Mouse (Mus musculus): ENCODE measurements around the gene Taok1. TPM values are rescaled to one million over a fixed set of nuclear protein-coding genes. Genes with fewer than 3 reads are reported as not detected.

The Taok1 gene
- total RNA-seq, 1 experiment = 60.8 TPM

GRCm38 (mm10) chr11:77493512-77494343, 113.9 kb downstream of the Taok1 start, which contains the start of gene Git1:
TSS of gene Git1 (plus strand) at chr11:77493562.
- Histone ChIP-seq H3K9me3 (ENCODE audit: control insufficient read depth, insufficient read depth, low read depth, low read length) (no peaks in the 10 kb centered on the region), H3K27ac (ENCODE audit: insufficient read depth, low read depth, low read length, poor library complexity, severe bottlenecking) (peak within 1 kb of the TSS; percentile 57; the same call in 1 of the 2 replicates), H3K4me1 (ENCODE audit: control insufficient read depth in 2 of 2, insufficient read depth in 2 of 2, low read length in 2 of 2, poor library complexity in 1 of 2) (peaks cover 18 to 32% of the 10 kb centered on the region in 2 experiments), H3K36me3 (ENCODE audit: control insufficient read depth, insufficient read depth, low read length, poor library complexity, severe bottlenecking) (no peaks in the 10 kb centered on the region), H3K4me3 (ENCODE audit: insufficient read depth in 1 of 2, low read depth in 1 of 2, low read length in 2 of 2, poor library complexity in 1 of 2, severe bottlenecking in 1 of 2) (peak within 1 kb of the TSS; percentile 94 to 98), H3K9ac (ENCODE audit: insufficient read depth, low read depth, low read length, poor library complexity, severe bottlenecking) (peak within 1 kb of the TSS; percentile 86)
- DNase-seq (ENCODE audit: low read depth, low spot score) = no peak
- no peak for TF ChIP-seq ZC3H11A (IDR thresholded peaks at IDR 0.05; ENCODE audit: borderline replicate concordance, low read depth, low read length)
- no peak for TF ChIP-seq HCFC1 (IDR thresholded peaks at IDR 0.05; ENCODE audit: borderline replicate concordance, insufficient read depth, low read length)
- no peak for TF ChIP-seq CHD2 (IDR thresholded peaks at IDR 0.05; ENCODE audit: low read depth, low read length)
- TF ChIP-seq ZNF384 (IDR thresholded peaks at IDR 0.05; ENCODE audit: low read depth, low read length) = no peak
- no peak for TF ChIP-seq MAFK (IDR thresholded peaks at IDR 0.05; ENCODE audit: insufficient read depth, low read depth, low read length)
- in situ Hi-C loops (cut with MboI; ENCODE audit: low sequenced_read_pairs in 2 of 2, unreplicated experiment in 2 of 2) = no loop called here

DNA sequence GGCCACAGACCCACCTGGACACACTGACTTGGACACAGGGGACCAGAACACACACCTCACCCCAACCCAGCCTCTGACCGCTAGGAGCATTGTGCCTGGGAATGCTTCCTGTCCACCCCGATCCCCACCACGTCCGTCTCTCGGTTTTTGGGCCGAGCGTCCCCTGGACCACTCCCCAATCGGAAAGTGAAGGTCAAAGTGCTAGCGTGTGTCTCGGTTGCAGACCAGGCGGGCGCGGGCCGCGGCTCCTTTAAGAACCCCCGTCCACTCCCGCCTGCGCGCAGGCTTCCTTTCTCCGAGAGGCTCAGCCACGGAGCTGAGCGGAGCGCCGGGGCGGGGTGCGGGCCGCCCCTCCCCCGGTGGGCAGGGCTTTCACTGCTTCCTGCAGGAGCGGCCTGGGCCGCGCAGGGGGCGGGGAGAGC, 114.7 kb downstream of the Taok1 start:
- Histone ChIP-seq H3K36me3 (ENCODE audit: control insufficient read depth, insufficient read depth, low read length, poor library complexity, severe bottlenecking) (no peaks in the 10 kb centered on the region), H3K9me3 (ENCODE audit: control insufficient read depth, insufficient read depth, low read depth, low read length) (no peaks in the 10 kb centered on the region), H3K27ac (ENCODE audit: insufficient read depth, low read depth, low read length, poor library complexity, severe bottlenecking) (no peak overlapping the region; the same call in 1 of the 2 replicates), H3K4me3 (ENCODE audit: insufficient read depth in 1 of 2, low read depth in 1 of 2, low read length in 2 of 2, poor library complexity in 1 of 2, severe bottlenecking in 1 of 2) (peak overlapping the region; percentile 94 to 98), H3K4me1 (ENCODE audit: control insufficient read depth in 2 of 2, insufficient read depth in 2 of 2, low read length in 2 of 2, poor library complexity in 1 of 2) (peaks cover 15 to 27% of the 10 kb centered on the region in 2 experiments), H3K9ac (ENCODE audit: insufficient read depth, low read depth, low read length, poor library complexity, severe bottlenecking) (peak overlapping the region; percentile 62)
- DNase-seq (ENCODE audit: low read depth, low spot score) = peak; percentile 78
- in situ Hi-C loops (cut with MboI; ENCODE audit: low sequenced_read_pairs in 2 of 2, unreplicated experiment in 2 of 2) = no loop called here
- TF ChIP-seq ZNF384 (IDR thresholded peaks at IDR 0.05; ENCODE audit: low read depth, low read length) (no peak), HCFC1 (IDR thresholded peaks at IDR 0.05; ENCODE audit: borderline replicate concordance, insufficient read depth, low read length) (0 out of 2 replicates have a peak, but pooled peaks have one; percentile 33), CHD2 (IDR thresholded peaks at IDR 0.05; ENCODE audit: low read depth, low read length) (no peak), MAFK (IDR thresholded peaks at IDR 0.05; ENCODE audit: insufficient read depth, low read depth, low read length) (no peak)

DNA sequence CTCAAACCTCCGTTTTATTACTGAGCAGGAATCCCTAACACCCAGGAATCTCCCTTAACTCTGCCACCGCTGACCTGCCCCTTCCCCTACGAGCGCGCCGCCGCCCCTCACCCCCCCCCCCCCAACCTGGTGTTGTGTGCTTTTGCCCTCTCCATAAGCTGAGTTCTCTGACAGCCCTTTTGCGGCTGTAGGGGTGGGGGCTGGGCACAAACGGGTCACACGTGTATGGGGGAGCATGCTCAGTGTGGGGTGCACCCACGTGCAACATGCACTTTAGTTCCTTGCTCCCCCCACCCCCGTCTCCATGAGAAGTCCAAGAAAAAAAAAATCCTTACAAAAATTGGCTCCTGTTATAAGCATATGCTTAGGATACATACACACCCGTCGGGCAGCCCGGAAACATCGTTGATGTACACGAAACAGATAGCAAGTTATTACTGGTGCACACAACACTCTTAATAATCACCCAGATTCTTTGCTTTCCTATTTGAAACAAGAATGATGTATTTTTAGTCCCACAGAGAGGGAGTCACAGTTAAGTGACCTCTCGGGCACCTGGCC, 115.2 kb downstream of the Taok1 start:
- in situ Hi-C loops (cut with MboI; ENCODE audit: low sequenced_read_pairs in 2 of 2, unreplicated experiment in 2 of 2) = no loop called here
- Histone ChIP-seq H3K9me3 (ENCODE audit: control insufficient read depth, insufficient read depth, low read depth, low read length) (no peaks in the 10 kb centered on the region), H3K4me1 (ENCODE audit: control insufficient read depth in 2 of 2, insufficient read depth in 2 of 2, low read length in 2 of 2, poor library complexity in 1 of 2) (peaks cover 15 to 27% of the 10 kb centered on the region in 2 experiments), H3K27ac (ENCODE audit: insufficient read depth, low read depth, low read length, poor library complexity, severe bottlenecking) (no peak overlapping the region), H3K9ac (ENCODE audit: insufficient read depth, low read depth, low read length, poor library complexity, severe bottlenecking) (peak overlapping the region; percentile 62; the same call in 1 of the 2 replicates), H3K4me3 (ENCODE audit: insufficient read depth in 1 of 2, low read depth in 1 of 2, low read length in 2 of 2, poor library complexity in 1 of 2, severe bottlenecking in 1 of 2) (peak overlapping the region; percentile 94 to 98), H3K36me3 (ENCODE audit: control insufficient read depth, insufficient read depth, low read length, poor library complexity, severe bottlenecking) (no peaks in the 10 kb centered on the region)
- no peak for TF ChIP-seq HCFC1 (IDR thresholded peaks at IDR 0.05; ENCODE audit: borderline replicate concordance, insufficient read depth, low read length)
- no peak for TF ChIP-seq CHD2 (IDR thresholded peaks at IDR 0.05; ENCODE audit: low read depth, low read length)
- no peak for TF ChIP-seq MAFK (IDR thresholded peaks at IDR 0.05; ENCODE audit: insufficient read depth, low read depth, low read length)
- no peak for TF ChIP-seq ZNF384 (IDR thresholded peaks at IDR 0.05; ENCODE audit: low read depth, low read length)
- TF ChIP-seq ZC3H11A (IDR thresholded peaks at IDR 0.05; ENCODE audit: borderline replicate concordance, low read depth, low read length) = no peak
- no peak for DNase-seq (ENCODE audit: low read depth, low spot score)

GRCm38 (mm10) chr11:77491502-77492291, 115.9 kb downstream of the Taok1 start:
- in situ Hi-C loops (cut with MboI; ENCODE audit: low sequenced_read_pairs in 2 of 2, unreplicated experiment in 2 of 2) = no loop called here
- no peak for DNase-seq (ENCODE audit: low read depth, low spot score)
- Histone ChIP-seq H3K9me3 (ENCODE audit: control insufficient read depth, insufficient read depth, low read depth, low read length) (no peaks in the 10 kb centered on the region), H3K27ac (ENCODE audit: insufficient read depth, low read depth, low read length, poor library complexity, severe bottlenecking) (no peak overlapping the region), H3K4me3 (ENCODE audit: insufficient read depth in 1 of 2, low read depth in 1 of 2, low read length in 2 of 2, poor library complexity in 1 of 2, severe bottlenecking in 1 of 2) (peak overlapping the region; percentile 70 to 94), H3K9ac (ENCODE audit: insufficient read depth, low read depth, low read length, poor library complexity, severe bottlenecking) (peak overlapping the region; percentile 45), H3K36me3 (ENCODE audit: control insufficient read depth, insufficient read depth, low read length, poor library complexity, severe bottlenecking) (no peaks in the 10 kb centered on the region), H3K4me1 (ENCODE audit: control insufficient read depth in 2 of 2, insufficient read depth in 2 of 2, low read length in 2 of 2, poor library complexity in 1 of 2) (peaks cover 13 to 25% of the 10 kb centered on the region in 2 experiments)
- TF ChIP-seq MAFK (IDR thresholded peaks at IDR 0.05; ENCODE audit: insufficient read depth, low read depth, low read length) = no peak
- no peak for TF ChIP-seq ZNF384 (IDR thresholded peaks at IDR 0.05; ENCODE audit: low read depth, low read length)
- no peak for TF ChIP-seq HCFC1 (IDR thresholded peaks at IDR 0.05; ENCODE audit: borderline replicate concordance, insufficient read depth, low read length)
- no peak for TF ChIP-seq CHD2 (IDR thresholded peaks at IDR 0.05; ENCODE audit: low read depth, low read length)
- no peak for TF ChIP-seq ZC3H11A (IDR thresholded peaks at IDR 0.05; ENCODE audit: borderline replicate concordance, low read depth, low read length)

Measured in ES-E14 (cell line).